Mouse (Mus musculus): ENCODE results near the gene Ift81.
A peak's percentile ranks its signal among the peaks of the same experiment; 100 is the strongest.

The Ift81 gene

DNA sequence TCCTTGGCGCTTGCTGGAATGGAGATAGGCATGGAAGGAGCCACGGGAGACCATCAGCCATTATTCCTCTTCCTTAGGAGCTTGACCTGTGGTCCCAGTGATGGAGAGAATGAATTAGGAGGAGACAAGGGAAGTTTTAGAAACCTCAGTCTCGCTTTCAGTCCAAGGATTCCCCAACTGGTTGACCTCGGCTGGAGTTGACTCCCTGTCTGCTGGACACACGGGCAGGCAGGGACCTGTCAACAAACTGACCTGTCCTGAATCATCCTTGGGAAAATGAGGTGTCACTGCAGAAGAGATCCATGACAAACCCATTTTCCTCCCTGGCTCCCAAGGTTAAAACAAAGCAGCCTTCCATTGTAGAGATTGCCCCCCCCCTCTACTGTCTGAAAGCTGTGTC, 97.4 kb downstream of the Ift81 start:
- no peak for DNase-seq (ENCODE audit: low read depth, low spot score)

DNA sequence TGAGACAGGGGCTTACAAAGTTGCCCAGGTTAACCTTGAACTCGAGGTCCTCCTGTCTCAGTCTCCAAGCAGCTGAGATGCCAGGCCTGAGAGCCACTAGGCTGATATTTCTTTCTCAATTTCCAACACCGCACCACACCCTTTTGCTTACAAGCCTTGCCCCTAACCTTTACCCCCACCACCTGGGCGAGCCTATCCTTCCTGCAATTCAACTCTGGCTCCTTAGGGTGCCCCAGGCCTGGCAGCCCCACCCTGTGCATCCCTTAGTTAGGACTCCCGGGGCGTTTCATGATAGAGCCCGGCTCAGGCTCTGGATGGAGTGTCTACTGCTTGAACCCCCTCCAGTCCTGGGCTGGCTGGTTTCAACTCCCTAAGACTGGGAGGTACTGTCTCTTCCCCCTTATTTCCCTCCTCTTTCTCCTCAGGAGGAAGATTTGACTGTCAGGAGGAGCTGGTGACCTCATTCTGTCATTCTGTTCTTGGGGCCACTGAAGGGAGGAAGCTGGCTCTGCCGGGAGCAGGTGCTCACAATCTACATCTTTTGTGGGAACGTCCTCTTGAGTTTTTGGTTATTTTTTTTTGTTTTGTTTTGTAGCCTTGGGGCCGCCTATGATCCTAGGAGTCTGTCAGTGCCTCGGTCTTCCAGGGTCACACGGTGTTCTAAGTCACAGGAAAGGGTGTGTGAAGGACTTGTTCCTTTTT, 98.1 kb downstream of the Ift81 start:
- no peak for DNase-seq (ENCODE audit: low read depth, low spot score)

DNA sequence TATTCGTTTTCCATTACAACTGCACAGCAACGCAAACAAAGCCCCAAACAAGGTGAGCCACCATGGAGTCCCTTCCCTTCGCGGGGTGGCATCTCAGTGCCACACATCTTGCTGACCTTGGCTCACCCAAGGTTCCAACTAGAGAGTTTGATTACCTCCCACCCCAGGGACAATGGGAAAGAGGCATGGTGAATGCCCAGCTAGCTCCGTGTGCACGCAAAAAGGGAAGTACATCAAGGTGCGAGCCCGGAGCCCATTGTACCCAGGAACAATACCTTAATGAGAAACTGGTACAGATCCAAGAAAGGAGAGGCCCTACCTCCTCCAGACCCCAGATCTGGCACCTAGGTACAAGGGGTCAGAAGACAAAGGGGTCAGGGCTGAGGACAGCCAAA, 100.2 kb downstream of the Ift81 start:
- no peak for DNase-seq (ENCODE audit: low read depth, low spot score)

DNA sequence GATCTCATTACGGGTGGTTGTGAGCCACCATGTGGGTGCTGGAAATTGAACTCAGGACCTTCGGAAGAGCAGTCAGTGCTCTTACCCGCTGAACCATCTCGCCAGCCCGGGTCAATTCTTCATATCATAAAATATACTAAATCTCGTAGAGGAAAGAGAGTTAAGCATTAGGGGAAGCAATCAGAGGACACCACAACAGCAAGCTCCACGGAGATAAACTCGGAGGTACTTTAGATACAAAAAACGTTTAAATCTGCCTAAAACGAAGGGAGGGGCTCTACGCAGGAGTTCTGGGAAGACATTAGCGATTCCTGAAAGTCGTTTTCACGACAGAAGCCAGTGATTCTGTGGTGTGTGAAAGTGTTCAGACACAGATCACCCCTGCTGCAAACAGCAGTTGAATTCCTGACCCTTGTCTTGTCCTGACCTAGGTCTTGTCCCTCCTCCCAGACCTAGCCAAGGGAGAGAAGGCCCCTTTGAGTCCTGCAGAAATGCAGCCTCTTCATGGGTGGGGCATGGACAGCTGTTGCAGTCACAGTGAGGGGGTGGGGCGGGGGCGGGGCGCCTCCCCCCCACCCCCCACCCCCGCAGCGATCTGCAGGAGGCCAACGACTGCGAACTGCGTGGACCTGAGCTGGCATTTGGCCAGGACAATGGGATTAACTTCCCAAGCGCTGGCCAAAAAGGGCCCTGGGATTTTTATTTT, 100.7 kb downstream of the Ift81 start:
- peak; percentile 60 for DNase-seq (ENCODE audit: low read depth, low spot score)

DNA sequence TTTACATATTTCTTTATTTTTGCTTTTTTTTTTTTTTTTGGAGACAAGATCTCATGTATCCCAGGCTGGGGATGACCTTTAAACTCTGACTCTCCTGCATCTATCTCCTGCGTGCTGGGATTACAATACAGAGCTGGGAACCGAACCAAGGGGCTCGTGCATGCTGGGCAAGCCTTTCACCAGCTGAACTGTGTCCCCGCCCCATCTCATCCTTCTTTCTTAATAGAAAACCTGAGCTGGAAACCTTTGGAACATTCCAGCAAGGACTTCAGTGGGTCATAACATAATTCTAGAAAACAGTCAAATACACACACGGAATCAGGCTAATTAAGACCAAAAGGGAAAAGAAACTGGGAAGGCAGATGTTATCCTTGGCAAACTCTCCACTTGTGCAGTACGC, 102.3 kb downstream of the Ift81 start:
- no peak for DNase-seq (ENCODE audit: low read depth, low spot score)

DNA sequence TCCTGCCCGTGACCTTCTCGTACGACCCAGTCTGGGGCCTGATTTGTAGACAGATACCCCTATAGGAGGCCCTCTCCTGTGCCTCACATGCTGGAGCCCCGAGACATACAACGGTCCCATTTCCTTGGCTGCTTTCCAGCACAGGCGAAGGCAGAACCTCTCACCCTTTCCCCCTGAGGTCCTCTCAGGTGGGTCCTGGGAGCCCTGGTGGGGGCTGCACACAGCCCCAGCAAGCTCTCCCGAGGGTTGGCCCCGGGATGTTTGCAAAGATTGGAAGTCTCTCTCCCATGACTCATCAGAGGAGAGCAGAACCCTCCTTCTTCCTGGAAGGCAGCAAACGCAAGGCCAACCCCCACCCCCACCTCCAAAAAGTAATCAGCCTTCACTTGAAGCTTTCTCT, 102.9 kb downstream of the Ift81 start:
- no peak for DNase-seq (ENCODE audit: low read depth, low spot score)

DNA sequence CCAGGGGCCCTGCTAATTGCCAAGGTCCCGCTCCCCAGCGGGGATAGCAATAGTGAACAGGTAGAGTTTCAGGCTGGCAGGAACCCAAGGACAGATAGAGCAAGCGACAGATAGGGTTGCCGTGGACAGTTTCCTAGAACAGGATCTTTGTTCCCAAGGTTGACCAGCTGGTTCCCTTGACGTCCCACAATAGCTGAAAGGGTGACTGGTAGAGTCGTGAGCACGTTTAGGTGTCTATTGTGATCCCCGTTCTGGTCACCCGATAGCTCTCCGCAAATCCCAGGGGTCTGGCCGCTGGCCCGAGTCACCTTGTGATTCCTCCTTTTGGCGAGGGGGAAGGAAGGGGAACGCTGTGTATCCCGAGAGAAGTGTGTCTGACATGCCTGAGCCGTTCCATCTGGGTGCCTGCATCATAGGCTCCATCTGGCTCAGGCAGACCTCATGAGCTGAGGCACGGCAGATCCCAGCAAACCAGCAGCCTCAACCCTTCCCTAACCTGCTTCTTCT, 103.6 kb downstream of the Ift81 start:
- no peak for DNase-seq (ENCODE audit: low read depth, low spot score)

DNA sequence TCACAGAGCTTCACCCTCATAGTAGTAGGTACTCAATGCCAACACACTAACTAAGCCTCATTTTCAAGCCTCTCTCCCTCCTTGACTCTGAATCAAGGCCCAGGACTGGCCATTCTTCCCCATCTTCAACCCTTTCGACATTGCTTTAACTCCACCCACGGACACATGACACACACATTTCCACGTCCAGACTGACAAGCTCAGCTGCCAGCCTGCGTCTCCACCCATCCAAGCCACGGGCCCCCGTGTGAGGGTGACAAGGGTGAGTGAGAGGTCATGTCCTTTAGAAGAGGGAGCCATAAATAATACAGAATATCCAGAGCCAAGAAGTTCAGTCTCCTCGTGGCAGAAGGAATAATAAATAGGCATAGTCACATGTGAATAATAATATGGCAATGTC, 104.7 kb downstream of the Ift81 start:
- DNase-seq (ENCODE audit: low read depth, low spot score), result no peak

DNA sequence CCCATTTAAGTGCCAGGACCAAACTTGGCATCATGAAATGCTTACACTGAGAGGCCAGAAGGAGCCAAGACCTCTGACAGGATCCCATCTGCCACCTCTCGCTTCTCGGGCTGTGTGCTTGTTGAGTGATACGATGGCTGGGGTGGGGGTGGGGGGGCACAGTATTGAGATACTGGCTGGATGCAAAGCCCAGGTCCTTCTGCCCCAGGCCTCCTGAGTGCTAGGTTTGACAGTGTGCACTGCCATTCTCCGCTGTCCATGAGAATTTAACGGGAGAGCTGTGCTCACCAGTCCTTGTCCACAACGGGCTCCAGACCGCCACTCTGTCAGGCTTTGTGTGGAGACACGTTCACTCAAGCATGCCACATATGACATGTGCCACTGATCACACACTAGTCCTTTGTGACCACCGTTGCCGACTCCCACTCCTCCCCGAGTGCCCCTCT, 105.4 kb downstream of the Ift81 start:
- DNase-seq (ENCODE audit: low read depth, low spot score), result no peak

DNA sequence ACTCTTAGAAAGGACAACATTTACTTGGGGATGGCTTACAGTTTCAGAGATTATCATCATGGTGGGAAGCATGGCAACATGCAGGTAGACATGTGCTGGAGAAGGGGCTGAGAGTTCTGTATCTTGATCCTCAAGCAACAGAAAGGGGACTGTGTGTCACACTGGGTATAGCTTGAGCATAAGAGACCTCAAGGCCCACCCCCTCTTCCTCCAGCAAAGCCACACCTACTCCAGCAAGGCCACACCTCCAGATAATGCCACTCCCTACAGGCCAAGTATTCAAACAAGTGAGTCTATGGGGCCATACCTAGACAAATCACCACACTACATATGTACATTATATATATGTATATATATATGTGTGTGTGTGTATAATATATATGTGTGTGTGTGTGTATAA, 106.9 kb downstream of the Ift81 start:
- peak; percentile 48 for DNase-seq (ENCODE audit: low read depth, low spot score)

DNA sequence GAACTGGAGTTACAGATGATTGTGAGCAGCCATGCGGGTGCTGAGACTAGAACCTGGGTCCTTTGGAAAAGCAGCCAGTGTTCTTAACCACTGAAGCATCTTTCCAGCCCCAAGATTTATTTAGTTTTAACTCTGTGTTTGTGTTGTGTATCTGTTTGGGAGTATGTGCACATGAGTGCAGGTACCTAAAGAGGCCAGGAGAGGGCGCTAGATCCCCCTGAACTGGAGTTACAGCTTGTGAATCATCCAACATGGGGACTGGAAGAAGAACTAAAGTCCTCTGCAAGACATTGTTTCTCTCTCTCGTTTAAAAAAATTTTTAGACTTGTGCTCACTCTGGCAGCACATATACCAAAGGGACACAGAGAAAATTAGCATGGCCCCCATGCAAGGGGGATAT, 107.9 kb downstream of the Ift81 start:
- DNase-seq (ENCODE audit: low read depth, low spot score), result peak; percentile 60

DNA sequence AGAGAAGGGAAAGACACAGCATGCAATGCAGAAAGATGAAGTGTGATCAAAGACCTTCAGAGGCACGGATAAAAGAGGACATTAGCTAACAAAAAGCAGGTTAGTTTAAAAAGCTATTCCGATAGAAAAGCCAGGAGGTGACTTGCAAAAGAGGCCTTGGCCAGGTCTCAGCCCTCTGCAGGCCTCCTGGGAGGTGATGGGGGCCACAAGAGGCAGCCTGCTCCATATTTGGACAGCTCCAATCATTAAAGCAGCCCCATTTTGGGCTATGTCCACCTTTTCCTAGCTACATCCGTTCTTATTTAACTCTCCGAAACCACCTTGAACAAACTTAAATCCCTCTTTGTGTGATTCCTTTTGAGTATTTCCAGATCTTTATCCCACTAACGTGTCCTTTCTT, 108.8 kb downstream of the Ift81 start:
- DNase-seq (ENCODE audit: low read depth, low spot score), result no peak

DNA sequence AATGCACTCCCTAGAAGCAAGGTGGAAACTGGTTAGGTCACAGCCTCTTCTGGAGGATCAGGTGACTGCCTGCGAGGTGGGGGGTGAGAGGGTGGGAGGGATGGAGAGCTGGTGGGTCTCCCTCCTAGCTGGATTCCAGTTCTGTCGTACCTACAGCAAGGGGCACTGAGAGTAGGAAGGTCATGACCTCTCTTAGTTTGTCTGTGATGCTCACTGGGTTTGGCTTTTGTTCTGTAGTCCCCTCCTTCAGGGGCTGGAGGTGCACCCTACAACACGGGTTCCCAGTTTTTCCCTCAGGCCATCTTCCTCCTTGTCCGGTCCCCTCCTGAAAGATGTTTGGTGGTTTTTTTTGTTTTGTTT, 110.6 kb downstream of the Ift81 start:
- DNase-seq (ENCODE audit: low read depth, low spot score), result peak; percentile 87

DNA sequence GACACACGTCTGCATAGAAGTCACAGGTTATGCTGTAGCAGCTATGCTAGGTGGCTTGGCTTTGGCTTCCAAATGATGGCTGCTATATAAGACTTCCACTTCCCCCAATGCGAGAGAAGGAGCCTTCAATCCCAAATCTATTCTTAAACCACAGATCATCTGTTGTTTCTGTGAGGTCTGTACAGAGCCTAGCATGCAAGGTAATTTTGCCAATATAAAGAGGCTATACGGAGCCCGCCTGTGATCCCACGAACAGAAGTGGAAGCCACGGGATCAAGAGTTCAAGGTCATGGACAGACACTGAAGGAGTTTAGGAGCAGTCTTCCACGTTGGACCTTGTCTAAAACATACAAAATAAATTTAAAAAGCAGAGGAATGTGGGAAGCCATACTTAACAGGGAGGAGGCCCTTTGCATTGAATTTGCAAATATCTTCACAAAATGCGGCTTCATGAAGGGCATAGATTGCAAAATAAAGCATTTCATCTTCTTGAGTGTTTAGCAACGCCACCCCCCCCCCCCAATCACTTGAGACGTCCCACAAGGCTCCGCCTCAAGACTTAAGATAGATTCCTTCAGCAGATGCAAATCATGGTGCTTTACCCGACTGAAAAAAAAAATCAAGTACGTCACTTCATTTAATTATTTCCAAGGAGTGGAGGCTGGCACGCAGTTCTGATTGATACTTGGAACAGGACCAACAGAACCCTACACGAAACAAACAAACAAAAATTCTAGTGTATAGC, 111.1 kb downstream of the Ift81 start:
- DNase-seq (ENCODE audit: low read depth, low spot score), result peak; percentile 70

DNA sequence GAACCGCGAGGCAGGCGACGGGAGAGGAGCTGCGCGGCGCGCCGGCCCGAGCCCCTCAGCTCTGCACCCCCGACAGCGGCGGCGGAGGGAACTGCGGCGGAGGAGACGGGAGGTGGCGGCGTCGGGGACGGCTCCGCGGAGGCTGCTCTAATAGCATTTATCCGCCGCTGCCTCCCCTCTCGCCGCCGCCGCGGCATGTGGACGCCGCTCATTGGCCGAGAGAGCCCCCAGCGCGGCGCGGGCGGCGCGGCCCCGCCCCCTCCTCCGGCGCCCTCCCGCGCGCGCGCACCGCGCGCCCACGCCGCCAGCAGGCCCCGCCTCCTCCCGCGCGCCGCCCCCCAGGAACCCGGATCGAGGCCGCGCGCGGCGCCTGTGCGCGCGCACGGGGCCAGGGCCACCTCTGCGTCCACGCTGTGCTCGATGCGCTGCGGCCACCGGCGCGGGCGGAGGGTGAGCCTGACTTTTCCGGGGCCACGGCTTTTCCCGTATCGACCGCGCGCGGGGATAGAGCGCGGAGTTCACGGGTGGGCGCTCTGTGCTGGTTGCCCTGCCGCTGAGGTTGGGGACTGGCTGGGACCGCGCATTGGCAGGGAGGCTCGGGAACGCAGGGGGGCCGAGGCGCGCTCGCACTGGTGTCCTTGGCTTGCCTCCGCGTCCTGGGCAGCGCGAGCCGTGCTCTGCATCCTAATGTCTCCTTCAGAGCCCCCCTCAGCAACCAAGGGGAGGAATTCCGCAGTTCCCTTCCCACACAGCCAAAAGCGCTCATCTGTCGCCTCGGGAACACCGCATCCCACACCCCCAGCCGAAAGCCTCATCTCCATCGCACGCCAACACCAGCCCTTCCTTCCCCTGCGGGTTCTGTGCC, 112.0 kb downstream of the Ift81 start, which contains the start of gene Atp2a2:
Gene Atp2a2 (minus strand): TSS at position 149 of the 865 bp plus-strand sequence.
- peak; percentile 95 for DNase-seq (ENCODE audit: low read depth, low spot score)

DNA sequence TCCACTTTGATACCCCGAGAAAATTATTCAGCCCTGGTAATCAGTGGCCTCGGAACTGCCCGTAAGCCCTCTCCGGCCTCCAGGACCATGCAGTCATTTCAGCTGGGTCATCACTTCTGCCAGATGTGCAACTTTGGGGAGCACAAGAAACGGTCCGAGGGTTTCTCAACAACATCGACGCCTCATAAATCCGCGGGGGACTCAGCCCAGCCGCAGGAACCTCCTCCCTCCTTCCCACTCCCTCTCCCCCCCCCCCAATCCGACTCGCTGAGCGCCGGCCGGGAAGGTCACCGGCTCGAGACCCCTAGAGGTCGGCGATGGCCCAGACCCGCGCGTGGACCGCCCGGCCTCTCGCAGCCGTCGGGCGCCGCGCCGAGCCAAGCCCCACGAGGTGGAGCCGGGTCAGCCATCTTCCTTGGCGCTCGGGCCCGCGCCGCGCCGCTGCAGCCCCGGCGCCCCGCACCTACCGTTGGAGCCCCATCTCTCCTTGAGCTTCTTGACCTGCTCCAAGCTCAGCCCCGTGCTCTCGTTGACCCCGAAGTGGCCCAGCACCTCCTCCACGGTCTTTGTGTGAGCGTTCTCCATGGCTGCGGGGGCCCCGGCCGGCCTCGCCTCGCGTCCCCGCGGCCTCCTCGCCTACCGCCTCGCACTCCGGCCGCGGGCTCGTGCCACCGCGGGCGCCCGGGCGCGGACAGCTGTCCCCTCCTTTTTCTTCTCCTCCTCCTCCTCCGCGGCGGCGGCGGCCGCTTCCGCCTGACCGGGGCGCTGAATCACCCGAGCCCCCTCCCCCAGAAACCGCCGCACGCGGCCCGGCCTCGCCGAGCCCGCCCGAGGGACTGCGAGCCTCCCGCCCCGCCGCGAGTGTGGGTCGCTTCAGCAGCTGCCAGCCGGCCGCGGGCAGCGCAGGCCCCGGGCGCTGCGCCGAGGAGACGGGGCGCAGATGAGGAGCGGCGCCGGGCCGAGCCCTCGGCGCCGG, 112.9 kb downstream of the Ift81 start:
- peak; percentile 55 for DNase-seq (ENCODE audit: low read depth, low spot score)

DNA sequence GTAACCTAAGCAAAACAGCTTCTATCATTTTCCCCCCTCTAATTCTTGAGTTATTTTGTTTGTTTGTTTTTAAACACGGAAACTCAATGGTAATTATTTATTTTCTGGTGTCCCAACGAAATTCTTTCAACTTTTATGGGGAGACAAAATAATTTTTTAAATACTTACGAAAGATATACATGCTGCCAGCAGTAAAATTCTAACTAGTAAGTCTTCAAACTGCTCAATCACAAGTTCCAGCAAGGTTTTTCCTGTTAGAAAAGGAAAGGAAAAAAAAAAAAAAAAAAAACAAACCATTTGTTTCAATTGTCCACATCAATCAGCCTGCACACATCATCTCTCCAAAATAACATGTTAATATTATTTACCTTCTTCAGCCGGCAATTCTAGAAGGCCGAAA, 113.8 kb downstream of the Ift81 start:
- DNase-seq (ENCODE audit: low read depth, low spot score), result no peak

Measured in ZHBTc4 (cell line).